Mouse (Mus musculus) bone marrow macrophage, adult 2 months (primary cell): ENCODE results near the gene Adipor2. TPM values are rescaled to one million over a fixed set of nuclear protein-coding genes. Genes with fewer than 3 reads are reported as not detected.

Experiments used
- H3K27ac ChIP-seq: 2 replicates; pipeline ENCODE4 v1.5.1; 2012; ENCODE audit warnings: low read depth, low read length; ENCODE audit not compliant: insufficient read depth
- H3K4me1 ChIP-seq: 2 replicates; pipeline ENCODE4 v1.6.1; 2012; ENCODE audit warnings: low read length; ENCODE audit not compliant: control insufficient read depth, insufficient read depth
- H3K4me3 ChIP-seq: 2 replicates; pipeline ENCODE4 v1.5.1; 2012; ENCODE audit warnings: mild to moderate bottlenecking, low read length, moderate library complexity; ENCODE audit not compliant: insufficient read depth
- CTCF ChIP-seq: IDR thresholded peaks from 2 replicates; pipeline ENCODE4 v1.5.1; 2012; ENCODE audit warnings: low read depth, mild to moderate bottlenecking, low read length, moderate library complexity
- POLR2A ChIP-seq: IDR thresholded peaks from 2 replicates; pipeline ENCODE4 v1.6.1; 2012; ENCODE audit warnings: mild to moderate bottlenecking, low read depth, low read length, borderline replicate concordance
- polyA plus RNA-seq: library from polyadenylated mRNA; stranded (reverse); fragments of >200 nt; gene quantifications from 2 replicates; pipeline ENCODE4 v1.2.4, GENCODE M21; 2012; ENCODE audit not compliant: missing spikeins, insufficient read depth, insufficient read length

Adipor2 gene
- polyA plus RNA-seq, 1 experiment: 71.2 TPM

DNA sequence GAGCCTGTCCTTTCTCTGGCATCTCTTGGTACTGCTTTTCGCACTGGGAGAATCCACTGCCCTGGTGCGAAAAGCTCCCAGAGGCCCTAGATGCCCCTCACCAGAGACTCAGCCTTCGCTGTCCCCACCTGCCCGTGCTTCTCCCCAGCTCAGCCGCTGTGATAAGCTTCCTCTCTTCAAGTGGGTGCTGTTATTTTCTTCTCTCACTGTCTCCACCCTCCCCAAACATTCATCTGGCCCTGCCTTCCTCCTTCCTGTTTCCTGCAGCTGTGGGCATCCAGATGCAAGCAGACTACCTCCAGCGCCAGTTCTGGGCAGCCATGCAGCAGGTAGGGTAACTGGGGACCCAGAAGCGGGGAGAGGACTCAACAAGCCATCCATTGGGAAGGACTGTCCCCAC lies 81.4 kb downstream of the Adipor2 start:
- TF ChIP-seq CTCF (no peak), POLR2A (no peak)
- peaks cover 5% of the 10 kb centered on the region; the same call in 1 of the 2 replicates for H3K4me1 ChIP-seq
- no peak overlapping the region for H3K27ac ChIP-seq
- no peak overlapping the region for H3K4me3 ChIP-seq

DNA sequence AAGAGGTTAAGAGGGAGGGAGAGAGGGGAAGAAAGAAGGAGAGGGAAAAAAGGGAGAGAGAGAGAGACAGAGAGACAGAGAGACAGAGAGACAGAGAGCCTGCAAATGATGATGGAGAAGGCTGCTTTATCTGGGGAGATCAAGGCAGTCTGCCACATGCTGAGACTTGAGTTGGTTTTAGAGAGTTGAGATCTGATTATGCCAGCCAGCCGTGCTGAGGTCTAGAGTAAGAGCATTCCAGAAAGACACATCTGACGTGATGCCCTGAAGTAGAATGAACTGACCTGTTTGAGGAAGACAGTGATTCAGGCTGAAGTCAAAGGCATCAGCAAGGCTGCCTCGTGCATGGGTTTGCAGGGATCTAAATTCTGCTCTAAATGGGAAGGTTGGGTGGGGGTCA lies 83.7 kb downstream of the Adipor2 start:
- H3K4me3 ChIP-seq: no peak overlapping the region
- no peak for TF ChIP-seq POLR2A
- no peak for TF ChIP-seq CTCF
- peaks cover 4% of the 10 kb centered on the region; the same call in 1 of the 2 replicates for H3K4me1 ChIP-seq
- no peak overlapping the region for H3K27ac ChIP-seq

DNA sequence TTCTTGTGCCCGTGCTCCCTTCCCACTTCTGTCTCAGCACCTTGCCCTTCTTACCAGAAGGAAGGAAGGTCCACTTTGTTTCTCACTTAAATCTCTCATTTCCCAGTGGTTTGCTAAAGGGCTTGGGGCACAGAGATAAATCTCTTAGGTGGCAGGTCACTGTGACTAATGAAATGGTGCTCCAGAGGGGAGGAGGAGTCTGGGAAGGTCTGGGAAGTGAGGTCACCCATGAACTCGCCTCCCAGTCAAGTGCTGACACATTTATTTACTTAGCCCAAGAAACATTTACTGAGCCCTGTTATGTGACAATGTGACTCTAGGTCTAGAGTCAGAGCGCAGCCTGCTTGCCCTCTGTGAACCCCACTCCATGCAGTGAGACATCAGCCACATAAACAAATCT lies 84.3 kb downstream of the Adipor2 start:
- TF ChIP-seq POLR2A: no peak
- no peak for TF ChIP-seq CTCF
- no peak overlapping the region for H3K27ac ChIP-seq
- H3K4me3 ChIP-seq: no peak overlapping the region
- H3K4me1 ChIP-seq: no peaks in the 10 kb centered on the region

DNA sequence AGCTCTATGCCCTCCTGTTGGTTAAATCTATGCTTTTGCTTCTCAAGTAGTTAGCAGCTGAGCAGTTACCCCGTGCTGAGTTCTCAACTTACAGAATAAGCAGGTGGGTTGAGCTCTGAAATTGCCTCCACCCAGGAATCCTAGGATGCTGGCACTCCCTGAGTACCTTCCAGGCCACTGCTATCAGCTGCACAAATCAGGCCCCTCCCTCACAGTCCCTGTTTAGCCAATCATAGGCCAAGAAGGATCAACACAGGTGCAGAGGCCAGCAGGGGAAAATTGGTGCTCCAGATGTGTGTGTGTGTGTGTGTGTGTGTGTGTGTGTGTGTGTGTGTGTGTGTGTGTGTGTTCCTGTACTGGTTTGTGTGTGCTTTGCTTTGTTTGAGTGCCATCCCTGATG lies 85.4 kb downstream of the Adipor2 start:
- TF ChIP-seq POLR2A (no peak), CTCF (no peak)
- no peak overlapping the region for H3K27ac ChIP-seq
- no peak overlapping the region for H3K4me3 ChIP-seq
- no peaks in the 10 kb centered on the region for H3K4me1 ChIP-seq

DNA sequence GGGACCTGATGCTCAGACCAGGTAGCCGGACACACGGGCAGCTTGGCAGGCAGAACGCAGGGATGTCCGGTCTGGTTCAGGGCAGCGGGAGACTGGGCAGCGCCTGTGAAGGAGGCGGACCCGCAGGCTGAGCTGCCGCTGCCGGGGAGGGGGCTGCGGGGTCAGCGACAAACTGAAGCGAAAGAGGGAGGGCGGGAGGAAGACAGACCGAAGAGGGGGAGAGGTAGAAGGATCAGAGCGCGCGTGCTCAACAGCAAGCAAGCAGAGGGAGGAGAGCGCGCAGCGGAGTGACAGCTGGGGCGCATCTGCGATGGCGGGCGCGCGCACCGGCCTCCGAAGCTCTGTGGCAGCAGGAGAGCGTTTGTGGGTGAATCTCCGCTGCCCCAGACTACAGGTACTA lies 87.0 kb downstream of the Adipor2 start, which contains the start of gene Lrtm2:
Lrtm2 (minus strand) TSS at position 261 of the 400 bp plus-strand sequence.
- Histone ChIP-seq H3K4me1 (no peaks in the 10 kb centered on the region), H3K27ac (no peak within 1 kb of the TSS), H3K4me3 (no peak within 1 kb of the TSS)
- TF ChIP-seq CTCF: no peak
- no peak for TF ChIP-seq POLR2A

DNA sequence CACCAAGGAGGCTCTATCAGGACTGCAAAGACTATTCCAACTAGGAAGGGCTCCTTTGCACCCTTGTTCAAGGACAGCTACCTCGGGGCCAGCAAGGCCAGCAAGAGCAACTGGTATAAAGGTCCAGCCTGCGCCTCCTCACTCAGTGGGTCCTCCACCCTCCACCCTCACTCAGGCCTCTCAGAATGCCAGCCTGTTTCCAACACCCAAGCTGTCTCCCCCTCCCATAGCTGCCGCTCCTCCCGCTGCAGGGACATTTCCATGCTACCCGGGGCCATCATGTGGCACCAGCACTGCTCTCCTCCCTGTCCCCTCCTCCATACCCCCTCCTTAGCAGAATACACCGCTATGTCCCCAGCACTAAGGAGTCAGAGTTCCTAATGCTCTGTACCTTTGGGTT lies 87.6 kb downstream of the Adipor2 start:
- Histone ChIP-seq H3K4me1 (no peaks in the 10 kb centered on the region), H3K4me3 (no peak overlapping the region), H3K27ac (no peak overlapping the region)
- no peak for TF ChIP-seq CTCF
- TF ChIP-seq POLR2A: no peak

DNA sequence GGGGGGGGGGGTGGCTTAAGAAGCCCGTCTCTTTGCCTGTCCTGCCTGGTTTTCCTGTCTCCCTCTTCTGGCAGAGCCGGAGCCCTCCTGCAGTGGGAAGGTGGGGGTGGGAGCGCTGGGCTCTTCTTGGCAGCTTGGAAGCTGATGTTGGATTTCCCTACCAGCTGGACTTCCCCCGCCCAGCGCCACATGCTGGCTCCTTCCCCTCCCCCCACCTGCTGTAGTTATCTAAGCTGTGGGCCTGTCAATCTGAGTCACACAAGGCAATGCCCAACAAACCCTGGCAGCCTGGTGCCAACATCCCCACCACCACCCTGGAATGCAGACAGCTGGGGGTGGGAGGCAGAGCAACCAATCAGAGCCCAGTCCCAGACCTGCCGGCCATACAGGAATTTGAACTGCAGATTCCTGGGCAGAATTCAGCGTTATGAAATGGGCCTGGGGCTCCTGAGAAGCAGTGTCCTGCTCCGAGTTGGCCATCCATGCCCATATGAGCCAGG lies 88.2 kb downstream of the Adipor2 start:
- TF ChIP-seq POLR2A (no peak), CTCF (no peak)
- no peak overlapping the region for H3K4me3 ChIP-seq
- H3K27ac ChIP-seq: no peak overlapping the region
- no peaks in the 10 kb centered on the region for H3K4me1 ChIP-seq

DNA sequence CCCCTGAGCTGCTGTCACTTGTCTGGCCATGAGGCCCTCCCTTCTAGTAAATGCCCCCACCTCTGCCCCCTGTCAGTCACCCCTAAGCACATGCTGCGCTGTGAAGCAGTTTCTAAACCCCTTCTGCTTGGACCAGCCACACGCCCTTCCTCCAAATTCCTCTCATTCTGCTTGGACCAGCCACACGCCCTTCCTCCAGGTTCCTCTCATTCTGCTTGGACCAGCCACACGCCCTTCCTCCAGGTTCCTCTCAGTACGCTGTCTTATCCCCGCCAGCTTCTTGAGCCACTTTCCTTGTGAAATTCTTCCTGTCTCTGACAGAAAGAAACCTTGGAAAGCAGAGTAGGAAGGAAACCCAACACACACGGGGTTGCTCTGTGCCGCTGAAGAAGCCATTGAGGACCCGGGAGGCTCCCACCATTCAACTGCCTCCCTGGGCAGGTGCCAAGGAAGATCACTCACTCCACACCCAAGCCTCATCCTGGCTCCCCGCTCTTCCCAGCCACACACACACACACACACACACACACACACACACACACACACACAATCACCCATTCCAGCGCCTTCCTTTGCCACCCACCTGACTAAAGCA lies 88.9 kb downstream of the Adipor2 start:
- Histone ChIP-seq H3K4me3 (no peak overlapping the region), H3K27ac (no peak overlapping the region), H3K4me1 (no peaks in the 10 kb centered on the region)
- TF ChIP-seq POLR2A (no peak), CTCF (no peak)

DNA sequence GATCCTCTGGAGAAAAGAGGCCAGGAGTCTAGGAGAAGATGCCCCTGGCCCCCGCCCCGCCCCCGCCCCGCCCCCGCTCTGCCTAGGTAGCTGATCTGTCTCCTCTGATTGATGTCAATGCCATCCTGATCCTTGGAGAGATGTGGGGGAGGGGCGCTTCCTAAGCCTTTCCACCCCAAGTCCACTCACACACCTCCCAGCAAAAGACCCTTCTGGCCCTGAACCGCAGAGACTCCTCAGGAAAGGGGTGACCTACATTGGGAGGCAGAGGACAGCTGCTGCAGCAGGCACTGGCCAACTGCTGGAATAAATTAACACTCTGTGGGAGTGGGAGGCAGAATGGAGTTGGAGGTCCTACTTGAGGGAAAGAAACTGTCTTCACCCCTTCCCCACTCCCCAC lies 91.0 kb downstream of the Adipor2 start:
- TF ChIP-seq POLR2A: no peak
- no peak for TF ChIP-seq CTCF
- H3K27ac ChIP-seq: no peak overlapping the region
- H3K4me3 ChIP-seq: no peak overlapping the region
- H3K4me1 ChIP-seq: no peaks in the 10 kb centered on the region

DNA sequence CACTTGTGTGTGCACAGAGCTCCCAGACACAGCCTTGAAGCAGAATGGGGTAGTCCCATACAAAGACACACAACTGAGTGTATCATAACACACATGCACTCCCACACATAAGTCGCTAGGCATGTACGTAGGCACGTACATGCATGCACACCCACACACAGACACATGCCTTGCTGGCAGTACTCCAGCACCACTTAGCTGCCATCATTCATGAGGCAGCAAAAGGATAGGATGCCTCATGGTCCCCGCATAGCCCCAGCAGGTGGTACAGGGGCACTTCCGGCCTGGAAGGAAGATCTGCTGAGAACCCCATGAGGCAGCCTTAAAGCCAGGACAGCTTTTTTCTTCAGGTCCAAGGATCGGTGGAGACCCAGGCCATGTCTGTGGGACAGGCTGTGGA lies 91.5 kb downstream of the Adipor2 start:
- no peak overlapping the region for H3K27ac ChIP-seq
- no peak overlapping the region for H3K4me3 ChIP-seq
- no peak for TF ChIP-seq POLR2A
- no peak for TF ChIP-seq CTCF
- no peaks in the 10 kb centered on the region for H3K4me1 ChIP-seq
